In the genomic region with DNA sequence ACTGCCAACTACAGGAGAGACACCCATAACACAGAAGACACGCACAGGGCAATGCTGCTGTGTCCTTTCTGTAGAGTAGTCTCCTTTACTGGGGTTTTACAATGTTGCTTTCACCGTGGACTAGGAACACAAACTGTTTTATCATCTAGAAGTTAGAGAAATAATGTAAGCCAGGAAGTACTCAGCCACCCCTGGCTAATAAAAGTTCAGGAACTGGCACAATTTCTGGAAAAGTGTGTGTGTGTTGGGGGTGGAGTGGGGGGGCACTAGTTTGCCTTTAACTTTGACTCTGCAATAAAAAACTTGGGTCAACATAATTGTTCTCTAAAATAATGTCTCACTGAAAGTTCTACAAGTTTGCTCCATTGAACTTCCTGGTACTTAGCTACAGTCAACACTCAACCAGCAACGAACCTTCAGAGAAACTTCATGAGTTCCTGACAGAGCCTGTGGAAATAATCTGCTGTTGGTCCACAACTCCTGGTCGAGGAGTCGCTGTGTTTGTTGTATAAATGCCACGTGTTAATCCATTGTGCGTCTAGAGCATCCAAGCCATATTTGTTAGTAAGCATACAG, we compare ENCODE assay signal across 18 mouse cellular contexts.
"Had no signal": no experiment of that assay in that cellular context is flagged by ENCODE, and none has a peak within 500 bp of the region (broad histone marks: within the 10 kb centered on the region; RNA-seq: fewer than 3 reads in every experiment).

No protein-coding gene starts in this region.

- DNase-seq: kidney, adult 8-10 months; kidney, postnatal 10 days; kidney, postnatal 36 days; left cerebral cortex, postnatal 4 days; thymus, adult 2 months; thymus, postnatal 14 days; thymus, postnatal 4 days had no signal

- H3K36me3 ChIP-seq: hindbrain, embryonic 15.5 days; kidney, embryonic 15.5 days; limb, embryonic 12.5 days; limb, embryonic 15.5 days; liver, embryonic 12.5 days; liver, embryonic 15.5 days; midbrain, embryonic 12.5 days; neural tube, embryonic 13.5 days had no signal

- H3K9ac ChIP-seq: hindbrain, embryonic 15.5 days; kidney, embryonic 15.5 days; limb, embryonic 12.5 days; limb, embryonic 15.5 days; liver, embryonic 12.5 days; liver, embryonic 15.5 days; midbrain, embryonic 12.5 days; neural tube, embryonic 13.5 days had no signal

- H3K9me3 ChIP-seq: hindbrain, embryonic 15.5 days; kidney, embryonic 15.5 days; limb, embryonic 12.5 days; limb, embryonic 15.5 days; liver, embryonic 12.5 days; liver, embryonic 15.5 days; midbrain, embryonic 12.5 days; neural tube, embryonic 13.5 days had no signal

- H3K4me1 ChIP-seq: kidney, embryonic 15.5 days; midbrain, embryonic 12.5 days had no signal

- H3K4me2 ChIP-seq: hindbrain, embryonic 15.5 days; kidney, embryonic 15.5 days; limb, embryonic 12.5 days; limb, embryonic 15.5 days; liver, embryonic 12.5 days; liver, embryonic 15.5 days; midbrain, embryonic 12.5 days; neural tube, embryonic 13.5 days had no signal

- H3K27me3 ChIP-seq: hindbrain, embryonic 15.5 days; kidney, embryonic 15.5 days; limb, embryonic 12.5 days; limb, embryonic 15.5 days; neural tube, embryonic 13.5 days had no signal

- ATAC-seq: liver, embryonic 12.5 days; midbrain, embryonic 16.5 days had no signal

- H3K27ac ChIP-seq: hindbrain, embryonic 15.5 days; kidney, embryonic 15.5 days; limb, embryonic 12.5 days; limb, embryonic 15.5 days; liver, embryonic 12.5 days; liver, embryonic 15.5 days; midbrain, embryonic 12.5 days; neural tube, embryonic 13.5 days; stomach, postnatal 0 days had no signal

- H3K4me3 ChIP-seq: hindbrain, embryonic 15.5 days; kidney, embryonic 15.5 days; limb, embryonic 12.5 days; limb, embryonic 15.5 days; liver, embryonic 12.5 days; liver, embryonic 15.5 days; midbrain, embryonic 12.5 days; myocyte; neural tube, embryonic 13.5 days had no signal
